Mouse (Mus musculus) midbrain, embryonic 11.5 days (tissue): ENCODE data around the gene Syt1. TPM values are rescaled to one million over a fixed set of nuclear protein-coding genes. Genes with fewer than 3 reads are reported as not detected.

Experiments
- ATAC-seq: fragments of 200-750 bp; cut with Nextera tagmentation; 2 replicates; pipeline ENCODE4 v1.8.0; 2017; ENCODE audit warnings: moderate TSS enrichment, moderate library complexity; ENCODE audit not compliant: low FRiP score
- DNase-seq: peaks from one replicate; pipeline ENCODE4 v3.0.0; 2015; ENCODE audit warnings: low spot score; ENCODE audit errors: missing footprints
- H3K27ac ChIP-seq: fragments of 300-500 bp; sonication (generic); 2 replicates; pipeline ENCODE4 v1.5.1; 2014; ENCODE audit warnings: low read depth, low read length
- H3K27me3 ChIP-seq: fragments of 300-500 bp; sonication (generic); 2 replicates; pipeline ENCODE4 v1.6.1; 2014; ENCODE audit warnings: mild to moderate bottlenecking, low read length, moderate library complexity, mixed read lengths; ENCODE audit not compliant: control insufficient read depth, insufficient read depth
- H3K36me3 ChIP-seq: fragments of 300-500 bp; sonication (generic); 2 replicates; pipeline ENCODE4 v1.6.1; 2014; ENCODE audit warnings: mild to moderate bottlenecking, low read length, moderate library complexity, mixed read lengths; ENCODE audit not compliant: control insufficient read depth, insufficient read depth
- H3K4me1 ChIP-seq: fragments of 300-500 bp; sonication (generic); 2 replicates; pipeline ENCODE4 v1.6.1; 2014; ENCODE audit warnings: low read length; ENCODE audit not compliant: control insufficient read depth, insufficient read depth
- H3K4me2 ChIP-seq: fragments of 300-500 bp; sonication (generic); 2 replicates; pipeline ENCODE4 v1.6.1; 2014; ENCODE audit warnings: mild to moderate bottlenecking, moderate library complexity
- H3K4me3 ChIP-seq: fragments of 300-500 bp; sonication (generic); 2 replicates; pipeline ENCODE4 v1.5.1; 2014; ENCODE audit warnings: low read depth, low read length
- H3K9ac ChIP-seq: fragments of 300-500 bp; sonication (generic); 2 replicates; pipeline ENCODE4 v1.6.1; 2014; ENCODE audit warnings: low read length
- H3K9me3 ChIP-seq: fragments of 300-500 bp; sonication (generic); 2 replicates; pipeline ENCODE4 v1.6.1; 2016; ENCODE audit warnings: low read length; ENCODE audit not compliant: control insufficient read depth
- WGBS: fragments of 180-500 bp; shearing (Covaris S2); extraction: QIAGEN DNeasy Blood & Tissue Kit; methylation state at CpG from one replicate; pipeline ENCODE4 v1.1.7; 2014; 5-methylcytosine and 5-hydroxymethylcytosine counted together
- polyA plus RNA-seq: library from polyadenylated mRNA; unstranded; fragments of >200 nt; fragmentation: Nextera tagmentation; extraction: Ambion mirVana; gene quantifications from 2 replicates; pipeline ENCODE4 v1.2.1, GENCODE M21; 2014

Gene Syt1
- polyA plus RNA-seq, 1 experiment from 2014 or later, result 18.8 TPM

DNA sequence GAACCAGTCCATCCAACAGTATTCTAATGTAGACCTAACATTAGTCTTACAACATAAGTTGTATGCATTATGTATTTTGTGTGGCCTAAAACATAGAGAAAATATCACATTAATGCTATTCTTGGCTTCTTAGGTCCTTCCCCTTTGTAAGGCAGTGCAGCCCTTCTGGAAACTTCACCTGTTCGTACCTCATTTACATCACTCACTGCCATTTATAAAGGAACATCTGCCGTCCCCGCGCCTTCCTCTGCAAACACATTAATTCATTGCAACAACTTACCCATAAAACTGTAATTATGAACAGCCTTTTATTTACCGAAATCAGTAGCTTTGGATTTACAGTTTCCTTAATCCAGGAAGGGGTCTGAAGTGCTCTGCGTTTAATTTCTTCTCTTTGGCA, 195.4 kb downstream of the Syt1 start:
- DNase-seq, result no peak
- Histone ChIP-seq H3K4me2 (no peak overlapping the region), H3K4me1 (no peaks in the 10 kb centered on the region), H3K9ac (no peak overlapping the region), H3K27ac (no peak overlapping the region), H3K27me3 (no peaks in the 10 kb centered on the region), H3K4me3 (no peak overlapping the region), H3K9me3 (no peaks in the 10 kb centered on the region), H3K36me3 (no peaks in the 10 kb centered on the region)
- ATAC-seq, result no peak
- WGBS, result 90% methylated on average over 6 of the region's 6 CpGs

GRCm38 (mm10) chr10:108804380-108804779, 206.4 kb downstream of the Syt1 start:
- Histone ChIP-seq H3K4me3 (no peak overlapping the region), H3K9ac (no peak overlapping the region), H3K27ac (no peak overlapping the region), H3K27me3 (no peaks in the 10 kb centered on the region), H3K36me3 (no peaks in the 10 kb centered on the region), H3K4me2 (no peak overlapping the region), H3K9me3 (no peaks in the 10 kb centered on the region), H3K4me1 (no peaks in the 10 kb centered on the region)
- no peak for DNase-seq
- WGBS, result 84% methylated on average over 1 of the region's 1 CpGs
- ATAC-seq, result no peak

- H3K4me1 ChIP-seq, result no peaks in the 10 kb centered on the region
- DNase-seq (no peak), ATAC-seq (no peak)
- no peak overlapping the region for H3K4me2 ChIP-seq
- no peak overlapping the region for H3K4me3 ChIP-seq
- WGBS, result 88% methylated on average over 7 of the region's 7 CpGs
- H3K9ac ChIP-seq, result no peak overlapping the region
- no peaks in the 10 kb centered on the region for H3K9me3 ChIP-seq
- H3K27me3 ChIP-seq, result no peaks in the 10 kb centered on the region
- no peaks in the 10 kb centered on the region for H3K36me3 ChIP-seq
- no peak overlapping the region for H3K27ac ChIP-seq
These were observed 210.0 kb downstream of the Syt1 start for GRCm38 (mm10) chr10:108800776-108801175.

GRCm38 (mm10) chr10:108798826-108799225, 212.0 kb downstream of the Syt1 start:
- DNase-seq, result no peak
- H3K4me2 ChIP-seq, result no peak overlapping the region
- no peaks in the 10 kb centered on the region for H3K27me3 ChIP-seq
- no peaks in the 10 kb centered on the region for H3K4me1 ChIP-seq
- no peak overlapping the region for H3K9ac ChIP-seq
- WGBS, result 92% methylated on average over 4 of the region's 4 CpGs
- no peak for ATAC-seq
- no peak overlapping the region for H3K27ac ChIP-seq
- no peaks in the 10 kb centered on the region for H3K9me3 ChIP-seq
- no peaks in the 10 kb centered on the region for H3K36me3 ChIP-seq
- no peak overlapping the region for H3K4me3 ChIP-seq

- Histone ChIP-seq H3K4me1 (no peaks in the 10 kb centered on the region), H3K9ac (no peak overlapping the region), H3K9me3 (no peaks in the 10 kb centered on the region), H3K36me3 (no peaks in the 10 kb centered on the region), H3K27me3 (no peaks in the 10 kb centered on the region), H3K27ac (no peak overlapping the region), H3K4me2 (no peak overlapping the region), H3K4me3 (no peak overlapping the region)
- DNase-seq (no peak), ATAC-seq (no peak)
- WGBS, result 87% methylated on average over 5 of the region's 5 CpGs
These were observed 228.0 kb downstream of the Syt1 start for GRCm38 (mm10) chr10:108782817-108783216.

DNA sequence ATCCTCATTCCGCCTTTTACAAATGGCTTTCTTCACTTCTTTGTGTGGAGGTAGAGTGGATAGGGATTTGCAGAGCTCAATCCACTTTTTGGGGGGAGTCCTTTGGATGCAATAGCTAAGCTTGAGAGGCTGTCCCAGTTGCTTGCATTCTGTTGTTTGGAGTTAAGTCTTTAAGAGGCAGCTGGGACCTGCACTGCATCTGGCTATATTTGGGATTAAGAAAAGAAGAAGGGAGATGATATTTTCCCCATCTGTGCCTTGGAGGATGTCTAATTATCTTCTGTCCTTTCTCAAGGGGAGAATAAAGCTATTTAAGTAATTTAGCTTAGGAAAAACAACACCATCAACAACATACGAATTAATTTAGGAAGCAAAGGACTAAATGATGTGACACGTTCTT, 230.2 kb downstream of the Syt1 start:
- H3K36me3 ChIP-seq, result no peaks in the 10 kb centered on the region
- 88% methylated on average over 3 of the region's 3 CpGs for WGBS
- H3K4me1 ChIP-seq, result no peaks in the 10 kb centered on the region
- H3K9me3 ChIP-seq, result no peaks in the 10 kb centered on the region
- no peak overlapping the region for H3K9ac ChIP-seq
- H3K4me3 ChIP-seq, result no peak overlapping the region
- DNase-seq, result no peak
- H3K27ac ChIP-seq, result no peak overlapping the region
- no peak for ATAC-seq
- no peaks in the 10 kb centered on the region for H3K27me3 ChIP-seq
- no peak overlapping the region for H3K4me2 ChIP-seq

- no peaks in the 10 kb centered on the region for H3K36me3 ChIP-seq
- 49% methylated on average over 8 of the region's 8 CpGs for WGBS
- DNase-seq, result no peak
- H3K4me1 ChIP-seq, result no peaks in the 10 kb centered on the region
- H3K9me3 ChIP-seq, result no peaks in the 10 kb centered on the region
- no peak overlapping the region for H3K9ac ChIP-seq
- H3K27ac ChIP-seq, result no peak overlapping the region
- H3K27me3 ChIP-seq, result no peaks in the 10 kb centered on the region
- H3K4me2 ChIP-seq, result no peak overlapping the region
- H3K4me3 ChIP-seq, result no peak overlapping the region
- ATAC-seq, result 0 out of 2 replicates have a peak, but pooled peaks have one; percentile 24
These were observed 234.0 kb downstream of the Syt1 start for GRCm38 (mm10) chr10:108776735-108777134.

GRCm38 (mm10) chr10:108771081-108771480, 239.7 kb downstream of the Syt1 start:
- no peak for ATAC-seq
- H3K27me3 ChIP-seq, result no peaks in the 10 kb centered on the region
- no peaks in the 10 kb centered on the region for H3K36me3 ChIP-seq
- H3K9ac ChIP-seq, result no peak overlapping the region
- H3K9me3 ChIP-seq, result no peaks in the 10 kb centered on the region
- WGBS, result 89% methylated on average over 6 of the region's 6 CpGs
- no peak overlapping the region for H3K27ac ChIP-seq
- H3K4me3 ChIP-seq, result no peak overlapping the region
- no peak for DNase-seq
- H3K4me2 ChIP-seq, result no peak overlapping the region
- H3K4me1 ChIP-seq, result no peaks in the 10 kb centered on the region

GRCm38 (mm10) chr10:108765564-108765963, 245.2 kb downstream of the Syt1 start:
- Histone ChIP-seq H3K9ac (no peak overlapping the region), H3K4me2 (no peak overlapping the region), H3K36me3 (no peaks in the 10 kb centered on the region), H3K4me3 (no peak overlapping the region), H3K9me3 (no peaks in the 10 kb centered on the region), H3K4me1 (no peaks in the 10 kb centered on the region), H3K27ac (no peak overlapping the region), H3K27me3 (no peaks in the 10 kb centered on the region)
- DNase-seq (no peak), ATAC-seq (no peak)

DNA sequence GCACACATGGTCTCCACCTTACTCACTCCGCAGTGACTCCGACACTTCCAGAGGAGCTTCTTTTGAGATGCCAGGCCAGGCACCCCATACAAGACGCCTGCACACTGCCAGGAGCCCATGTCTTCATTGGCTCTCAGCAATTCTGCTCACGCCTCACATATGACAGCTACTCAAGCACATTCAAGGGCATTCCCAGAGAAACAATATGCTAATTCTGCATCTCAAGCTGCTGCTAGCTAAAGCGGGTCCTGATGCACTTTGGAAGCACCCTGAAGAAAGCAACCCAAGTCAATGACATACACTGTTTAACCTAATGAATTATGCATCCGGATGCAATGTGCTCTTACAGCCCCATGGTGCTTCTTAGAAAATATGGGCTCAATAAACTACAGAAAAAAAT, 247.1 kb downstream of the Syt1 start:
- Histone ChIP-seq H3K27me3 (no peaks in the 10 kb centered on the region), H3K36me3 (no peaks in the 10 kb centered on the region), H3K9me3 (no peaks in the 10 kb centered on the region), H3K4me1 (no peaks in the 10 kb centered on the region), H3K9ac (no peak overlapping the region), H3K27ac (no peak overlapping the region), H3K4me3 (no peak overlapping the region), H3K4me2 (no peak overlapping the region)
- DNase-seq (no peak), ATAC-seq (0 out of 2 replicates have a peak, but pooled peaks have one; percentile 27)
- WGBS, result 85% methylated on average over 6 of the region's 6 CpGs
